In the genomic region with DNA sequence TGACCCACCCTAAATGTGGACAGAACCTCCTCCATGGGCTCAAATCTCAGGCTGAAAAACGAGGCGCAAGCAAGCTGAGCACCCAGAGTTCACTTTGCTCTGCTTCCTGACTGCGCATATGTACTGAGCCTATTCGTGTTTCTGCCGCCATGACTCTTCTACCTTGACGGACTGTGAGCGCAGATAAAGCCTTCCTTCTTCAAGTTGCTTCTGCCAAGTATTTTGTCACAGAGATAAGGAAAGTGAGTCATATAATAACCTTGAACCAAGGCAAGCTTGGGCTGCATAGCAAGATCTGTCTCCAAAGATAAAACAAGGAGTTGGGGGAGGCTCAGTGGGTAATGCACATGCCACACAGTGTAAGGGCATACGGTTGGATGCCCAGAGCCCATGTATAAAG, we compare ENCODE assay signal across 22 mouse cellular contexts. TPM values are rescaled to one million over a fixed set of nuclear protein-coding genes. Genes with fewer than 3 reads are reported as not detected.
A peak's percentile ranks its signal among the peaks of the same experiment; 100 is the strongest.
DNase-seq lines count a peak whose midpoint lies in the region; ATAC-seq and TF ChIP-seq lines count a peak whose summit lies in the region.
"Had no signal": no experiment of that assay in that cellular context is flagged by ENCODE, and none has a peak within 500 bp of the region (broad histone marks: within the 10 kb centered on the region; RNA-seq: fewer than 3 reads in every experiment).

No protein-coding gene starts in this region.

- peak; percentile 89 for TF ChIP-seq EP300 in liver, postnatal 0 days (IDR thresholded peaks at IDR 0.05; ENCODE audit: low read depth)

- intact Hi-C loops in left cerebral cortex, postnatal 10 days (cut with DNase I): no loop called here

- 52% methylated on average over 8 of the region's 8 CpGs for WGBS in liver, postnatal 0 days (ENCODE audit: insufficient replicate concordance)
- WGBS in embryonic facial prominence, embryonic 10.5 days: 91% methylated on average over 8 of the region's 8 CpGs

- 0 out of 2 replicates have a peak, but pooled peaks cover 2% of the 10 kb centered on the region for H3K9me3 ChIP-seq in liver, postnatal 0 days (ENCODE audit: low read length)
- no peaks in the 10 kb centered on the region for H3K9me3 ChIP-seq in embryonic facial prominence, embryonic 10.5 days
- H3K9me3 ChIP-seq: heart, embryonic 12.5 days; limb, embryonic 12.5 days; midbrain, embryonic 13.5 days; neural tube, embryonic 12.5 days had no signal

- H3K9ac ChIP-seq in liver, postnatal 0 days (replicated peaks): no peak overlapping the region
- H3K9ac ChIP-seq: heart, embryonic 12.5 days; hindbrain, embryonic 14.5 days; limb, embryonic 12.5 days; lung, embryonic 14.5 days; midbrain, embryonic 13.5 days; neural tube, embryonic 12.5 days had no signal

- peaks cover 31% of the 10 kb centered on the region for H3K4me1 ChIP-seq in liver, postnatal 0 days (ENCODE audit: insufficient read depth)
- peaks cover 9% of the 10 kb centered on the region for H3K4me1 ChIP-seq in embryonic facial prominence, embryonic 10.5 days
- H3K4me1 ChIP-seq: heart, embryonic 12.5 days; limb, embryonic 12.5 days; midbrain, embryonic 13.5 days; neural tube, embryonic 12.5 days had no signal

- no peaks in the 10 kb centered on the region for H3K36me3 ChIP-seq in liver, postnatal 0 days (replicated peaks; ENCODE audit: insufficient read depth, low read length)
- H3K36me3 ChIP-seq in embryonic facial prominence, embryonic 10.5 days (replicated peaks): no peaks in the 10 kb centered on the region
- H3K36me3 ChIP-seq: heart, embryonic 12.5 days; limb, embryonic 12.5 days; midbrain, embryonic 13.5 days; neural tube, embryonic 12.5 days had no signal

- peak; percentile 34 to 80 for DNase-seq in adrenal gland, adult (ENCODE audit: inconsistent age in 2 of 2, low spot score in 1 of 2)
- no peak for DNase-seq in adrenal gland, adult 8-10 months
- DNase-seq in c-Kit-positive CD71-positive TER-119-positive erythroid progenitor cells, embryonic 14.5 days (ENCODE audit: low spot score): peak; percentile 71
- DNase-seq in liver: peak; percentile 53
- no peak for DNase-seq in liver, postnatal 0 days
- no peak for DNase-seq in kidney, postnatal 14 days
- no peak for DNase-seq in left cerebral cortex, postnatal 10 days (ENCODE audit: extremely low spot score in 1 of 2, low spot score in 2 of 2)
- DNase-seq in embryonic facial prominence, embryonic 10.5 days (ENCODE audit: low spot score): no peak
- DNase-seq: cerebellum, adult 11-12 months; cerebellum, postnatal 14 days; heart, postnatal 14 days; lung, embryonic 14.5 days; lung, postnatal 4 days; right cerebral cortex, adult 18-20 months; thymus, postnatal 36 days had no signal

- H3K27me3 ChIP-seq in liver, postnatal 0 days (ENCODE audit: insufficient read depth, low read length): no peaks in the 10 kb centered on the region
- no peaks in the 10 kb centered on the region for H3K27me3 ChIP-seq in embryonic facial prominence, embryonic 10.5 days (replicated peaks; ENCODE audit: low read depth, poor library complexity, severe bottlenecking)
- H3K27me3 ChIP-seq: heart, embryonic 12.5 days; limb, embryonic 12.5 days; midbrain, embryonic 13.5 days; neural tube, embryonic 12.5 days had no signal

- H3K4me2 ChIP-seq in liver, postnatal 0 days (ENCODE audit: low read depth, low read length): 0 out of 2 replicates have a peak overlapping the region, but pooled peaks have one; percentile 22
- H3K4me2 ChIP-seq: heart, embryonic 12.5 days; hindbrain, embryonic 14.5 days; limb, embryonic 12.5 days; lung, embryonic 14.5 days; midbrain, embryonic 13.5 days; neural tube, embryonic 12.5 days had no signal

- no peak overlapping the region for H3K4me3 ChIP-seq in liver, postnatal 0 days (ENCODE audit: low read depth, low read length)
- H3K4me3 ChIP-seq in embryonic facial prominence, embryonic 10.5 days: no peak overlapping the region
- H3K4me3 ChIP-seq: heart, embryonic 12.5 days; limb, embryonic 12.5 days; midbrain, embryonic 13.5 days; neural tube, embryonic 12.5 days had no signal

- peak; percentile 82 for ATAC-seq in liver, postnatal 0 days
- ATAC-seq: CD4-positive, CD25-positive, alpha-beta regulatory T cell, adult 4 months; forebrain, embryonic 14.5 days; midbrain, embryonic 13.5 days had no signal

- H3K27ac ChIP-seq in liver, postnatal 0 days (ENCODE audit: low read depth): peak overlapping the region; percentile 22; the same call in 1 of the 2 replicates
- H3K27ac ChIP-seq in embryonic facial prominence, embryonic 10.5 days (replicated peaks): no peak overlapping the region
- H3K27ac ChIP-seq: hindbrain, embryonic 14.5 days; limb, embryonic 12.5 days; midbrain, embryonic 13.5 days; neural tube, embryonic 12.5 days had no signal

- no peak for TF ChIP-seq CTCF in liver, postnatal 0 days (IDR thresholded peaks at IDR 0.05; ENCODE audit: low read depth)

RNA-seq across cellular contexts. Expression of a gene that starts 25.3 kb away (rescaled TPM):
- total RNA-seq in adrenal gland, adult 8-10 months (2022): 10 to 100 TPM; 49.6 to 62.7 (median 51.9) TPM
- 47.6 and 49.2 TPM in 2 replicates for polyA plus RNA-seq in liver, postnatal 0 days (2015; fragmentation: Nextera tagmentation; extraction: Ambion mirVana)
- 10 to 100 TPM; 21.4 to 23.3 TPM for total RNA-seq in left cerebral cortex, postnatal 10 days (2021)
- polyA plus RNA-seq in embryonic facial prominence, embryonic 10.5 days (2016; fragmentation: Nextera tagmentation; extraction: Ambion mirVana): 120 and 123 TPM in 2 replicates

RNA-seq across cellular contexts. Expression of a gene that starts 35.2 kb away (rescaled TPM):
- 100 to 1,000 TPM in 2 of 4 experiments, 10 to 100 TPM in 2; 33.7 to 203 (median 102) TPM for total RNA-seq in adrenal gland, adult 8-10 months (2022)
- polyA plus RNA-seq in liver, postnatal 0 days (2015; fragmentation: Nextera tagmentation; extraction: Ambion mirVana): 8.7 and 9.5 TPM in 2 replicates
- total RNA-seq in left cerebral cortex, postnatal 10 days (2021): 1 to 10 TPM; 5.9 TPM
- 3.7 and 4.9 TPM in 2 replicates for polyA plus RNA-seq in embryonic facial prominence, embryonic 10.5 days (2016; fragmentation: Nextera tagmentation; extraction: Ambion mirVana)

Comparison
In these comparisons a context has a peak if more than half of its experiments do, and no peak if none do; other contexts are left out.
1. DNase-seq: peak in adrenal gland, adult (2 of 2), c-Kit-positive CD71-positive TER-119-positive erythroid progenitor cells, embryonic 14.5 days (single experiment) and liver (single experiment); none in adrenal gland, adult 8-10 months (single experiment), liver, postnatal 0 days (single experiment), kidney, postnatal 14 days (single experiment), left cerebral cortex, postnatal 10 days (0 of 2) and embryonic facial prominence, embryonic 10.5 days (single experiment).
2. RNA of a gene that starts 35.2 kb away (total RNA-seq): 33.7 to 203 TPM in adrenal gland, adult 8-10 months; 5.9 TPM in left cerebral cortex, postnatal 10 days; every median in the first group is over 4 times any median in the second.